32 mouse cellular contexts compared by ENCODE assay signal in genomic region chr5:72480456-72480855, GRCm38 (mm10). TPM values are rescaled to one million over a fixed set of nuclear protein-coding genes. Genes with fewer than 3 reads are reported as not detected.
DNase-seq lines count a peak whose midpoint lies in the region; ATAC-seq lines count a peak whose summit lies in the region.
"Had no signal": no experiment of that assay in that cellular context is flagged by ENCODE, and none has a peak within 500 bp of the region (broad histone marks: within the 10 kb centered on the region; RNA-seq: fewer than 3 reads in every experiment).

No protein-coding gene starts in this region.

- H3K4me2 ChIP-seq in neural tube, embryonic 15.5 days: no peak overlapping the region
- no peak overlapping the region for H3K4me2 ChIP-seq in heart, embryonic 12.5 days
- H3K4me2 ChIP-seq: embryonic facial prominence, embryonic 12.5 days; forebrain, embryonic 15.5 days; heart, embryonic 15.5 days; intestine, embryonic 15.5 days; limb, embryonic 13.5 days; liver, embryonic 11.5 days; lung, embryonic 15.5 days; midbrain, embryonic 12.5 days had no signal

- ATAC-seq in neural tube, embryonic 15.5 days (ENCODE audit: low FRiP score): no peak
- no peak for ATAC-seq in heart, embryonic 12.5 days (ENCODE audit: insufficient number of reproducible peaks, low FRiP score)
- ATAC-seq: forebrain, embryonic 15.5 days; hindbrain, embryonic 16.5 days; intestine, embryonic 15.5 days had no signal

- WGBS in neural tube, embryonic 15.5 days: 44% methylated on average over 7 of the region's 7 CpGs
- WGBS in heart, embryonic 12.5 days: 41% methylated on average over 7 of the region's 7 CpGs

- intact Hi-C loops in heart, postnatal 36 days (cut with DNase I): no loop called here

- H3K9me3 ChIP-seq in neural tube, embryonic 15.5 days (replicated peaks): no peaks in the 10 kb centered on the region
- H3K9me3 ChIP-seq in heart, embryonic 12.5 days (replicated peaks): no peaks in the 10 kb centered on the region
- H3K9me3 ChIP-seq: embryonic facial prominence, embryonic 12.5 days; forebrain, embryonic 15.5 days; G1E; heart, embryonic 15.5 days; intestine, embryonic 15.5 days; limb, embryonic 13.5 days; lung, embryonic 15.5 days; midbrain, embryonic 12.5 days had no signal

- H3K36me3 ChIP-seq in neural tube, embryonic 15.5 days: no peaks in the 10 kb centered on the region
- H3K36me3 ChIP-seq in heart, embryonic 12.5 days: no peaks in the 10 kb centered on the region
- H3K36me3 ChIP-seq: embryonic facial prominence, embryonic 12.5 days; forebrain, embryonic 15.5 days; G1E; heart, embryonic 15.5 days; intestine, embryonic 15.5 days; limb, embryonic 13.5 days; lung, embryonic 15.5 days; midbrain, embryonic 12.5 days had no signal

- H3K4me1 ChIP-seq in neural tube, embryonic 15.5 days: no peaks in the 10 kb centered on the region
- H3K4me1 ChIP-seq in heart, embryonic 12.5 days (replicated peaks): no peaks in the 10 kb centered on the region
- H3K4me1 ChIP-seq: forebrain, embryonic 15.5 days; heart, embryonic 15.5 days; intestine, embryonic 15.5 days; limb, embryonic 13.5 days; lung, embryonic 15.5 days; midbrain, embryonic 12.5 days had no signal

- H3K4me3 ChIP-seq in neural tube, embryonic 15.5 days (replicated peaks): no peak overlapping the region
- H3K4me3 ChIP-seq in heart, embryonic 12.5 days: no peak overlapping the region
- H3K4me3 ChIP-seq: embryonic facial prominence, embryonic 12.5 days; forebrain, embryonic 15.5 days; heart, embryonic 15.5 days; intestine, embryonic 15.5 days; limb, embryonic 13.5 days; lung, embryonic 15.5 days; midbrain, embryonic 12.5 days; myocyte had no signal

- DNase-seq in neural tube, embryonic 10.5 days (ENCODE audit: extremely low spot score, low spot score): peak; percentile 48
- DNase-seq in embryo, embryonic 10.5 days (ENCODE audit: low spot score): peak; percentile 77
- peak; percentile 68 for DNase-seq in forelimb bud, embryonic 11.5 days (ENCODE audit: low read depth, low spot score)
- no peak for DNase-seq in urinary bladder, postnatal 25 days (ENCODE audit: low spot score)
- no peak for DNase-seq in heart, postnatal 36 days
- DNase-seq: adrenal gland, postnatal 10 days; cerebellum, adult 11 months; cerebellum, adult 9-10 months; cerebellum, postnatal 36 days; kidney, adult 9 months; kidney, postnatal 10 days; layer of hippocampus, adult 9-11 months; lung, postnatal 36 days; retina, postnatal 1 day; right cerebral cortex, postnatal 25 days; spleen, adult 18-20 months; thymus, postnatal 14 days had no signal

- H3K27ac ChIP-seq in neural tube, embryonic 15.5 days (replicated peaks): no peak overlapping the region
- no peak overlapping the region for H3K27ac ChIP-seq in heart, embryonic 12.5 days (ENCODE audit: poor library complexity, severe bottlenecking)
- H3K27ac ChIP-seq: embryonic facial prominence, embryonic 12.5 days; forebrain, embryonic 15.5 days; heart, embryonic 15.5 days; intestine, embryonic 15.5 days; limb, embryonic 13.5 days; lung, embryonic 15.5 days; midbrain, embryonic 12.5 days had no signal

- H3K27me3 ChIP-seq in neural tube, embryonic 15.5 days (replicated peaks): no peaks in the 10 kb centered on the region
- no peaks in the 10 kb centered on the region for H3K27me3 ChIP-seq in heart, embryonic 12.5 days (replicated peaks)
- H3K27me3 ChIP-seq: embryonic facial prominence, embryonic 12.5 days; forebrain, embryonic 15.5 days; heart, embryonic 15.5 days; intestine, embryonic 15.5 days; limb, embryonic 13.5 days; lung, embryonic 15.5 days; midbrain, embryonic 12.5 days had no signal

- no peak overlapping the region for H3K9ac ChIP-seq in neural tube, embryonic 15.5 days (replicated peaks)
- H3K9ac ChIP-seq in heart, embryonic 12.5 days: no peak overlapping the region
- H3K9ac ChIP-seq: embryonic facial prominence, embryonic 12.5 days; forebrain, embryonic 15.5 days; heart, embryonic 15.5 days; intestine, embryonic 15.5 days; limb, embryonic 13.5 days; lung, embryonic 15.5 days; midbrain, embryonic 12.5 days had no signal

RNA-seq across cellular contexts. Expression of gene Corin, which starts 23.8 kb away (rescaled TPM):
- 1.1 and 1.6 TPM in 2 replicates for polyA plus RNA-seq in neural tube, embryonic 15.5 days (2015; fragmentation: Nextera tagmentation; extraction: Ambion mirVana)
- 100 to 1,000 TPM; 147 to 164 TPM for total RNA-seq in heart, postnatal 36 days (2021)
- 26.2 and 28.9 TPM in 2 replicates for polyA plus RNA-seq in heart, embryonic 12.5 days (2016; fragmentation: Nextera tagmentation; extraction: Ambion mirVana)
- total RNA-seq: megakaryocyte, adult 5-6 weeks had no signal
- polyA plus RNA-seq: G1E; large intestine, adult 2 months; myocyte had no signal

Comparison
In these comparisons a context has a peak if more than half of its experiments do, and no peak if none do; other contexts are left out.
1. DNase-seq: peak in neural tube, embryonic 10.5 days (single experiment), embryo, embryonic 10.5 days (single experiment) and forelimb bud, embryonic 11.5 days (single experiment); none in urinary bladder, postnatal 25 days (single experiment) and heart, postnatal 36 days (0 of 2).
2. RNA of gene Corin, which starts 23.8 kb away (polyA plus RNA-seq): 26.2 to 28.9 TPM in heart, embryonic 12.5 days; 1.1 to 1.6 TPM in neural tube, embryonic 15.5 days; every median in the first group is over 10 times any median in the second.